Mouse (Mus musculus) embryonic stem cell, embryonic (primary cell): ENCODE measurements around the gene Prl6a1.

Experiments
- CTCF ChIA-PET, 4 experiments: fragments of 300-600 bp in 2 of 4; fragments of 350-600 bp in 2 of 4; sonication (Branson Sonifier 250); formaldehyde crosslinking; loops; one replicate each; lab custom pipeline; 2022; ENCODE audit warnings: inconsistent platforms in 2 of 4; lab: Charles Lee
- POLR2A ChIA-PET, 4 experiments: fragments of 300-600 bp in 2 of 4; fragments of 350-600 bp in 2 of 4; sonication (Branson Sonifier 250); formaldehyde crosslinking; loops; one replicate each; lab custom pipeline; 2022; ENCODE audit warnings: antibody characterized with exemption in 4 of 4, inconsistent platforms in 1 of 4; lab: Charles Lee

Prl6a1 gene

DNA sequence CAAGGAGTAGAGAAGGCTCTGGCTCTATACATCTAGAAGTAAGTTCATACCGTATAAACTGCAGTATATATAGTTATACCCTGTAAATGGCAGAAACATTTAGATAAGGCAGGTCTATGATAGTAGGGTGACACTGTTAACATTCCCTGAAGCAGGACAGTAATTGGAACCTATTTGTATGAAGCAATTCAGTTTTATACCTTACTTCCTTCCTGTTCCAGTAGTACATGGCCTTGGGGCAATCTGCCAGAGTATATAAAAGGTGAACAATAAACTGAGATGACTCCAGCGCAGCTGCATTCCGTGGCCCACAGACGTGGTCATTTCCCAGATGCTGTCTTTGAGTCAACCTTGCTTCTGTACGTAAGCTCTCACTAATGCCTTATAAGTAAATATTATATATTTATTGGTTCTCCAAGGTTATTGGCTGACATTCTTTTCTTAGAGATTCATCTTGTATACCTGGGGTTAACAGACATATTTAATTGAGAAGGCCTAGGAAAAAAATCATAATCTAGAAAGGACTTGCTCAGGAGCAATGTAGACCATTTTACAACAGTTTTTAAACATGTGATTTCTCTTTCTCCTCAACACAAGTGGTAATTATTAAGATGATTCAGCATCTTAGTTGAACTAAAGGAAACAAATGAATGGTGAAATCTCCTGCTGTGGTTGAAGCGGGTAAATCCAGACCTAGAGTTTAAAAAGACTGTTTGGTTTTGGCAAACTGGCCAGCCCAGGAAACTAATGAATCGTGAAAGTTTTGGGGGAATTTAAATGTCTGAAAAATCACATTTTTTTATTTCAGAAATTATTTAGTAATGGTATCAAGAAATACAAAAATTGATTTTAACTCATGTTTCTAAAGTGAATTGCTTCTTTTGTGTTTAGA lies at the start of gene Prl6a1:
Gene Prl6a1 (plus strand): TSS at position 294 of the 892 bp plus-strand sequence.
- ChIA-PET POLR2A (no interaction called here), CTCF (interaction anchor here in 1 of 4 experiments (0.7 kb wide), 1 partner anchor 669 kb away, joined by 3 read pairs; no protein-coding TSS in a partner anchor)

DNA sequence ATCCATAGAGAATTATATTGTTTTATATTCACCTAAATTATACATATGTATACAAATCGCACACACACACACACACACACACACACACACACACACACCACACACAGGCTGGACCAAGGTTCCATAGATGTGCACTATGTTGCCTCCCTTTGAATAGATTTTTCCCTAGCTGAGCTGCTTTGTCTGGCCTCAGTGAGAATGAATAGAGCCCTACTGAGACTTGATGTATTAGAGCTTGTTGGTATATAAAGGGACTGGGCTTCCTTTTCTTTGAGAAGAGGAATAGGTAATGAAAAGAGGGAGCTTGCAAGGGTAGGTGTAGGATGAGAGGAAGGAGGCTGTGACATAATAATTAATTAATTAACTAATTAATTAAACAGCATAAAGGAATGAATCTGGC lies 22.6 kb downstream of the Prl6a1 start:
- ChIA-PET CTCF (no interaction called here), POLR2A (no interaction called here)

DNA sequence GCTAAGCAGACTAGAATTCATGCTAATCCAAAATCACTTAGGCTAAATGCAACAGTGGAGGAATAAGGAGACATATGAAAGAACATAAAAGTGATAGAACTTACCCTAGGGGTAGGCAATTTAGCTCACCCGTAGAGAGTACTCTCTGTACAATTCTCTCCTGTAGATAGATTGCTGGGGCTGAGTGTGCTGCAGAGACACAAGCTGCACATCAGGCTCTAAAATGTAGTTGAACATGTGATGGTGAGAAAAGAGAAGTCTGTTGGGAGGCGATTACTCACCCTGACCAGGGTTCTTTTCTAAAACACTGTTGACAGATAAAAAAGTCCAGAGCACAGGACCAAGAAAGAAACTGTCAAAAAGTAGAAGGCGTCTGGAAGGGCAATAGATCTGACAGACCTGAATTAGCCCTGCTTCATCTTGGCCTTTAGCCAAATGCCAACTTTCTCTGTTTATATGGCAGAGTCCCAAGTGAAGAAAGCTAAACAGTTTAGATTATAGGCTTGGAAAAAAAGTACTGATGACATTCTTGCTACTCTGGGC lies 30.4 kb downstream of the Prl6a1 start:
- ChIA-PET CTCF (no interaction called here), POLR2A (no interaction called here)

DNA sequence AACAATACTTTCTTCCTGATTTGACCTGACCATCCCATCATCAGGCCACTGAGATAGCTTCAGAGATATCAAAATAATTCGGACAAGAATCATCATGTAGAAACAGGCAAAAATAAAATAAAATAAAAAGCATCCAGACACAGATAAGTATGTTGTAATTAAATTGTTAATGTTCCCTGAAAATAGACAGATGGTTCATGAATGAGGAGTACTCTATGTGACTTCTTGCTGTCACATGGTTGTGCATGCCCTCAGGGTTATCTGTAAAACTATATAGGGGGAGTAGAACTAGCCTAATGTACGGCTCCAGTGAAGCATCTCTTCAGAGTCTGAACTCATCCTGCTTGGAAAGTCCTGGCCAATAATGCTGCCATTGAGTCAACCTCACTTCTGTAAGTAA lies 32.9 kb downstream of the Prl6a1 start, which contains the start of gene Prl8a2:
Gene Prl8a2 (plus strand): TSS at position 301 of the 400 bp plus-strand sequence.
- ChIA-PET POLR2A (no interaction called here), CTCF (no interaction called here)
